Mouse (Mus musculus) liver, embryonic 13.5 days (tissue): ENCODE data around the gene Chrm3. TPM values are rescaled to one million over a fixed set of nuclear protein-coding genes. Genes with fewer than 3 reads are reported as not detected.

Experiments
- ATAC-seq: fragments of 200-750 bp; cut with Nextera tagmentation; 2 replicates; pipeline ENCODE4 v1.8.0; 2017; ENCODE audit warnings: low read depth, mild to moderate bottlenecking, moderate number of reproducible peaks, moderate library complexity
- DNase-seq: peaks from one replicate; pipeline ENCODE4 v3.0.0; 2022
- H3K27ac ChIP-seq: fragments of 300-500 bp; sonication (generic); 2 replicates; pipeline ENCODE4 v1.5.1; 2015; ENCODE audit warnings: moderate library complexity, mild to moderate bottlenecking, inconsistent platforms
- H3K27me3 ChIP-seq: fragments of 300-500 bp; sonication (generic); 2 replicates; pipeline ENCODE4 v1.6.1; 2015; ENCODE audit warnings: mild to moderate bottlenecking, inconsistent platforms
- H3K36me3 ChIP-seq: fragments of 300-500 bp; sonication (generic); 2 replicates; pipeline ENCODE4 v1.6.1; 2015; ENCODE audit warnings: mild to moderate bottlenecking, inconsistent platforms
- H3K4me1 ChIP-seq: fragments of 300-500 bp; sonication (generic); replicated peaks from 2 replicates; pipeline ENCODE4 v1.6.1; 2015; ENCODE audit warnings: inconsistent platforms
- H3K4me2 ChIP-seq: fragments of 300-500 bp; sonication (generic); 2 replicates; pipeline ENCODE4 v1.6.1; 2015; ENCODE audit warnings: inconsistent platforms, mild to moderate bottlenecking, moderate library complexity
- H3K4me3 ChIP-seq: fragments of 300-500 bp; sonication (generic); replicated peaks from 2 replicates; pipeline ENCODE4 v1.5.1; 2015; ENCODE audit warnings: mild to moderate bottlenecking, inconsistent platforms
- H3K9ac ChIP-seq: fragments of 300-500 bp; sonication (generic); 2 replicates; pipeline ENCODE4 v1.6.1; 2015; ENCODE audit warnings: mild to moderate bottlenecking, inconsistent platforms
- H3K9me3 ChIP-seq: fragments of 300-500 bp; sonication (generic); replicated peaks from 2 replicates; pipeline ENCODE4 v1.6.1; 2016; ENCODE audit warnings: inconsistent platforms
- WGBS: fragments of 180-500 bp; shearing (Covaris S2); methylation state at CpG from one replicate; pipeline ENCODE4 v1.1.7; 2015; ENCODE audit not compliant: insufficient replicate concordance; 5-methylcytosine and 5-hydroxymethylcytosine counted together
- polyA plus RNA-seq: library from polyadenylated mRNA; unstranded; fragments of >200 nt; fragmentation: Nextera tagmentation; extraction: Ambion mirVana; gene quantifications from 2 replicates; pipeline ENCODE4 v1.2.1, GENCODE M21; 2015

Gene Chrm3
- polyA plus RNA-seq, 1 experiment from 2014 or later, result 0.08 TPM

- no peak overlapping the region for H3K4me3 ChIP-seq
- DNase-seq (no peak), ATAC-seq (no peak)
- no peak overlapping the region for H3K27ac ChIP-seq
- no peaks in the 10 kb centered on the region for H3K36me3 ChIP-seq
- no peaks in the 10 kb centered on the region for H3K9me3 ChIP-seq
- H3K27me3 ChIP-seq, result no peaks in the 10 kb centered on the region
- H3K4me2 ChIP-seq, result no peak overlapping the region
- H3K4me1 ChIP-seq, result no peaks in the 10 kb centered on the region
- no peak overlapping the region for H3K9ac ChIP-seq
- WGBS, result 60% methylated on average over 5 of the region's 5 CpGs
These were observed 125.1 kb downstream of the Chrm3 start for GRCm38 (mm10) chr13:10235391-10236169.

- Histone ChIP-seq H3K36me3 (no peaks in the 10 kb centered on the region), H3K9me3 (no peaks in the 10 kb centered on the region), H3K4me3 (no peak overlapping the region), H3K27ac (no peak overlapping the region), H3K9ac (no peak overlapping the region), H3K4me1 (no peaks in the 10 kb centered on the region), H3K4me2 (no peak overlapping the region), H3K27me3 (no peaks in the 10 kb centered on the region)
- WGBS, result 41% methylated on average over 4 of the region's 4 CpGs
- DNase-seq (no peak), ATAC-seq (no peak)
These were observed 140.2 kb downstream of the Chrm3 start for GRCm38 (mm10) chr13:10220403-10220802.

- ATAC-seq, result no peak
These were observed 148.5 kb downstream of the Chrm3 start for GRCm38 (mm10) chr13:10212112-10212511.

GRCm38 (mm10) chr13:10210522-10211244 is 150.0 kb downstream of the Chrm3 start:
- no peak for ATAC-seq
- H3K4me3 ChIP-seq, result no peak overlapping the region
- WGBS, result 27% methylated on average over 1 of the region's 1 CpGs

More at GRCm38 (mm10) chr13:10212112-10212511, 148.5 kb downstream of the Chrm3 start:
- Histone ChIP-seq H3K4me2 (no peak overlapping the region), H3K27ac (no peak overlapping the region), H3K36me3 (no peaks in the 10 kb centered on the region), H3K9ac (no peak overlapping the region), H3K4me1 (no peaks in the 10 kb centered on the region), H3K4me3 (no peak overlapping the region), H3K27me3 (no peaks in the 10 kb centered on the region), H3K9me3 (no peaks in the 10 kb centered on the region)
- no peak for DNase-seq
- WGBS, result 56% methylated on average over 2 of the region's 2 CpGs

GRCm38 (mm10) chr13:10199206-10199956 is 161.3 kb downstream of the Chrm3 start:
- Histone ChIP-seq H3K9me3 (no peaks in the 10 kb centered on the region), H3K36me3 (no peaks in the 10 kb centered on the region), H3K27ac (no peak overlapping the region), H3K9ac (no peak overlapping the region), H3K27me3 (no peaks in the 10 kb centered on the region), H3K4me2 (no peak overlapping the region), H3K4me3 (no peak overlapping the region), H3K4me1 (no peaks in the 10 kb centered on the region)
- DNase-seq (no peak), ATAC-seq (no peak)
- 61% methylated on average over 6 of the region's 6 CpGs for WGBS

More at GRCm38 (mm10) chr13:10210522-10211244, 150.0 kb downstream of the Chrm3 start:
- Histone ChIP-seq H3K4me1 (no peaks in the 10 kb centered on the region), H3K9me3 (no peaks in the 10 kb centered on the region), H3K27ac (no peak overlapping the region), H3K9ac (no peak overlapping the region), H3K4me2 (no peak overlapping the region), H3K27me3 (no peaks in the 10 kb centered on the region), H3K36me3 (no peaks in the 10 kb centered on the region)
- DNase-seq, result no peak

GRCm38 (mm10) chr13:10189829-10190228 is 170.8 kb downstream of the Chrm3 start:
- ATAC-seq, result no peak
- WGBS, result 32% methylated on average over 2 of the region's 2 CpGs

GRCm38 (mm10) chr13:10187926-10188325 is 172.7 kb downstream of the Chrm3 start:
- H3K27ac ChIP-seq, result no peak overlapping the region
- H3K4me1 ChIP-seq, result no peaks in the 10 kb centered on the region
- 60% methylated on average over 3 of the region's 3 CpGs for WGBS
- no peak overlapping the region for H3K4me3 ChIP-seq
- no peak overlapping the region for H3K9ac ChIP-seq
- H3K9me3 ChIP-seq, result no peaks in the 10 kb centered on the region
- ATAC-seq (no peak), DNase-seq (no peak)
- H3K4me2 ChIP-seq, result no peak overlapping the region
- no peaks in the 10 kb centered on the region for H3K27me3 ChIP-seq
- H3K36me3 ChIP-seq, result no peaks in the 10 kb centered on the region

More at GRCm38 (mm10) chr13:10189829-10190228, 170.8 kb downstream of the Chrm3 start:
- H3K27ac ChIP-seq, result no peak overlapping the region
- no peak overlapping the region for H3K4me3 ChIP-seq
- H3K36me3 ChIP-seq, result no peaks in the 10 kb centered on the region
- no peak overlapping the region for H3K4me2 ChIP-seq
- H3K27me3 ChIP-seq, result no peaks in the 10 kb centered on the region
- H3K9me3 ChIP-seq, result no peaks in the 10 kb centered on the region
- H3K4me1 ChIP-seq, result no peaks in the 10 kb centered on the region
- no peak overlapping the region for H3K9ac ChIP-seq
- DNase-seq, result no peak

GRCm38 (mm10) chr13:10183837-10184236 is 176.8 kb downstream of the Chrm3 start:
- H3K4me1 ChIP-seq, result no peaks in the 10 kb centered on the region
- H3K9ac ChIP-seq, result no peak overlapping the region
- DNase-seq (no peak), ATAC-seq (no peak)
- H3K27me3 ChIP-seq, result no peaks in the 10 kb centered on the region
- H3K9me3 ChIP-seq, result no peaks in the 10 kb centered on the region
- H3K36me3 ChIP-seq, result no peaks in the 10 kb centered on the region
- WGBS, result 55% methylated on average over 4 of the region's 4 CpGs
- no peak overlapping the region for H3K4me3 ChIP-seq
- H3K27ac ChIP-seq, result no peak overlapping the region
- no peak overlapping the region for H3K4me2 ChIP-seq

- no peak overlapping the region for H3K9ac ChIP-seq
- no peak overlapping the region for H3K4me3 ChIP-seq
- no peak for ATAC-seq
- no peak overlapping the region for H3K4me2 ChIP-seq
- 26% methylated on average over 2 of the region's 2 CpGs for WGBS
- no peaks in the 10 kb centered on the region for H3K4me1 ChIP-seq
- H3K27me3 ChIP-seq, result no peaks in the 10 kb centered on the region
- H3K27ac ChIP-seq, result no peak overlapping the region
- no peaks in the 10 kb centered on the region for H3K9me3 ChIP-seq
- no peak for DNase-seq
- no peaks in the 10 kb centered on the region for H3K36me3 ChIP-seq
These were observed 177.9 kb downstream of the Chrm3 start for GRCm38 (mm10) chr13:10182756-10183155.

GRCm38 (mm10) chr13:10170529-10170928 is 190.1 kb downstream of the Chrm3 start:
- Histone ChIP-seq H3K4me1 (no peaks in the 10 kb centered on the region), H3K9me3 (no peaks in the 10 kb centered on the region), H3K27me3 (no peaks in the 10 kb centered on the region), H3K9ac (no peak overlapping the region), H3K4me3 (no peak overlapping the region), H3K36me3 (no peaks in the 10 kb centered on the region), H3K4me2 (no peak overlapping the region), H3K27ac (no peak overlapping the region)
- no peak for ATAC-seq
- DNase-seq, result no peak
- WGBS, result 57% methylated on average over 2 of the region's 2 CpGs

- no peaks in the 10 kb centered on the region for H3K4me1 ChIP-seq
- H3K27me3 ChIP-seq, result no peaks in the 10 kb centered on the region
- H3K9ac ChIP-seq, result no peak overlapping the region
- DNase-seq (no peak), ATAC-seq (no peak)
- no peak overlapping the region for H3K4me2 ChIP-seq
- no peaks in the 10 kb centered on the region for H3K36me3 ChIP-seq
- no peak overlapping the region for H3K27ac ChIP-seq
- no peak overlapping the region for H3K4me3 ChIP-seq
- no peaks in the 10 kb centered on the region for H3K9me3 ChIP-seq
These were observed 197.3 kb downstream of the Chrm3 start for GRCm38 (mm10) chr13:10163354-10163753.
